Mouse (Mus musculus) T-helper 2 cell (primary cell): ENCODE measurements around the gene Prcc.
"Not testable (repeated sequence)": the region's sequence is repeated elsewhere in the genome, so short reads cannot be mapped to it uniquely, and the experiment has no call there.

Source experiments
- in situ Hi-C: fragments of 300-600 bp; cut with MboI, MseI; formaldehyde crosslinking; loops from one replicate; pipeline ENCODE4 v1.15.1; 2025; ENCODE audit warnings: high pct_unique_total_duplicates

The Prcc gene

DNA sequence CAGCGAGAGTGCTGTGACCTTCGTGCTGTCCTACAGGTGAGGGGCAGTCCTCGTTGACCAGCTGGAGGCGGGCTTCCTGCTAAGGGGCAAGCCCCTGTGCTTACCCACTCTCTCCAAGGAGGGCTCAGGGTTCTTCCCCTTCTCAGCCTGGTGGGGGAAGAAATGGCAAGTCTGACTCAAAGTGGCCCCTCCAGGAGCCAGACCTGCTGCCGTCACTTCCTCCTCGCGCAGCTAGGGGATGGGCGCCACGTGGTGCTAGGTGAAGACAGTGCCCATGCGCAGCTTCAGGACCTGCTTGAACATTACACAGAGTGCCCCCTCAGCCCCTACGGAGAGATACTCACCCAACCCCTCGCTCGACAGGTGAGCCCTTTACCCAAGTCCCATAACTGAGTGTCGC lies 36.3 kb downstream of the Prcc start:
- in situ Hi-C loops: no loop called here

DNA sequence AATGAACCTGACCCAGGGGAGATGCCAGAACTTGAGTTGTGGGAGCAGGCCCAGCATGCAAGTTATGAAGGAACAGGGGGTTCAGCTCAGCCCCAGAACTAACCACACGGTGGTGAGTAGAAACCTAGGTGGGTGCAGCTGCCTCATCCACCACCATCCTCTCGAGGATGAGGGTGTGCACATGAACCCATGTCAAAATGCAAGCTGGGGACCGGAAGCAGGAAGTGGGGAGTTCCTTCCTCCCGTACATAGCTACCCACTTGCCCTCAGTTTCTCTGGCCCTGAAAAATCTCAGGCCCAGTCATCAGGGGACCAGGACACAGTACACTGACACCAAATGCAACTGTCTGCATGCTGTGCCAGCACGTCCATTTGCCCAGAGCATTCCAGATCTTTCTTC lies 37.7 kb downstream of the Prcc start:
- in situ Hi-C loops: no loop called here

DNA sequence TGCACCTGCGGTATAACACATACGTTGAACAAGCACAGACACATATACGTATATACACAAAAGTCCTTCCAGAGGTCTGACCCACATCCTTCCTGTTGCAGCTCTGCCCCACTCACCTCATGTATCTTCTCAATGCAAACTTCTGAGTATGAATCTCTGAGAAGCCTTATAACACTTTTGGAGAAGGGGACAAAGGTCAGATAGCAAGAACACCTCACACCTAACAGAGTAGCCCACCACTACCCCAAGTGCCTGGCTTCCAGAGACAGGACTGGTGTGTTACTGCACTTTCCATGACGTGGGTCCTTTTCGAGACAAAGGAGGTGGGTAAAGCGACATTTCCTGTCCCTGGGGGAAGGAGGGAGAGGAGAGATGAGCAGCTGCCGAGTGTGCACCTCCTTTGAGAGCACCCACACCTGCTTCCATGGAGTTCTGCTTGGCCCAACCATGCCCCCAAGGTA lies 38.7 kb downstream of the Prcc start, which contains the start of gene Sh2d2a:
TSS of gene Sh2d2a (plus strand) at position 106 of the 461 bp plus-strand sequence.
- in situ Hi-C loops: no loop called here

DNA sequence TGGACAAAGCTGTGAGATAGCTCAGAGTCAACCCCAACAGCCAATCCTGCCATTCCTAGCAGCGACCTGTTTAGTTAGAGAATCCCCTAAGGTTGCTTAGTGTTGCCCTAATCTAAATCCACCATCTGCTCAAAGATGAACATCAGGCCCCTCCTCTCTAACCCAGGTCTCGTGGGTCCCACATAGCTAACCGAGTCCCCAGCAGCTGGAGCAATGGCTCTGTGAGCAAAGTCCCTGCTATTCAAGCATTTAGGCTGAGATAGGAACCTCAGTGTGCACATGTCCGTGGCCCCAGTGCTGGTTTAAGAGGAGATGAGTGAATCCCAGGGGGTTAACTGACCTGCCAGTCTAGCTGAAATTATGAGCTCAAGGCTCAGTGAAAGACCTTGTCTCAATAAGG lies 39.2 kb downstream of the Prcc start:
- in situ Hi-C loops: no loop called here

DNA sequence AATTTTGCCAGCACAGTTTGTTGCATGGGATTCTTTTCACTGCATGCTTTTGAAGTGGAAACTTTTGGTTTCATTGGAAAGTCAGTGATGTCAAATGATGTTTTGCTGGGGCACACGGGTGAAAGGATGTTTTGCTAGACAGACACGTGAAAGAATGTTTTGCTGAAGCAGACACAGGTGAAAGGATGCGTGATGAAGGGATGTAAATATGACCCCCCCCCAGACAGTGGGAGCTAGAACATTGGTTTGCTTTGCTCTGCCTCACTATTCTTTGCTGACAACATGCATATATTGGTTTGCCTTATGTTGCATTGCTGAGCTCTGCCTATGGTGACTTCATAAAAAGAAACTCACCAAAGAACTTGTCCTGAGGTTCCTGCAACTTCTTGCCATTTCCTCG lies 40.4 kb downstream of the Prcc start:
- in situ Hi-C loops: no loop called here

DNA sequence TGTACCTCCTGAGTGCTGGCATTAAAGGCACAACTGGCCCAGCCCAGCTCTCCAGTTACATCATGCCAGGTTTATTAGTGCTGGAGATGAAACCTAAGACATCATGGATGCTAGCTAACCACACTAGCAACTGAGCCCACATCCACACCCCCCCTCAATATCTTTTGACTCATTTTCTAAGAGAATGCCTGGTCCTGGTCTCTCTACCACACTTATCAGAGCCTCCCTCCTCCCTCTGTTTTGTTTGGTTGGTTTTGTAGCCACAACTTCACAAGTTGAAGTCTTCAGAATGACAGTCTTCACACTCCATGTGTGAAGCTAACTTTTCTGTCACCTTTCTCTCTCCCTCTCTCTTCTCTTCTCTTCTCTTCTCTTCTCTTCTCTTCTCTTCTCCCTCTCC lies 44.5 kb downstream of the Prcc start:
- in situ Hi-C loops: no loop called here

DNA sequence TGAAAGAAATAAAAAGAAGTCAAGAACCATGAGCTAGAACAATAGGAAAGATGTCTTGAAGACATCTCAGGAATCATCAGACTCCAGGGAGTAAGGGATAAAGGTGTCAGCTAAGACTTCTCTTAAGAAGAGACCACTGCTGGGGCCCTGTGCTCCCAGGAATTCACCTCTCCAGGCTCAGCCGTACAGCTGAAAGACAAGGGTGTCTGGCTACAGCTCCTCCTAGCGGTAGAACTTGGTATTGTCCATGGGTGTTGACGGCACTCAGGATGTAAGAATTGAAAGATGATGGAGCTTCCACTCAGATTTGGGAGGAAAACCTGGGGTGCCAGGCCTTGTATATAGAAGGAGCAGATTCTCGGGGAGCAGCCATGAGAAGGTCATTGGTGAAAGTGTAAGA lies 46.8 kb downstream of the Prcc start:
- in situ Hi-C loops: no loop called here

DNA sequence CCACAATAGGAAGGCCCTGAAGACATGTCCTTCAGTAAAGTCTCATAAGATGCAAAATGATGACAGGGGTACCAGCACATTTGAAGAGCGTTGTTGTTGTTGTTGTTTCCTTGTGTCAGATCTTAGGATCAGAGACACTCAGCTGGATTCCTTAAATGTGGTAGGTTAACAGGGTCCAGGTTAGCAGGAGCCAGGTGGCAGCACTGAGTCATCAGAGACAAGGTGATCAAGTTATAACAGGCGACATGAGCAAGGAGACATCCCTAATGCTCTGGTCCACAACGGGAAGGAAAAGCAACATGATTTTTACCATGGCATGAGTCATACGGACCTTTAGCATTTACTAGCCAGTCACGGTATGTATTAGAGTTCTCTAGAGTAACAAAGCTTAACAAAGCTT lies 51.9 kb downstream of the Prcc start:
- in situ Hi-C loops: no loop called here

DNA sequence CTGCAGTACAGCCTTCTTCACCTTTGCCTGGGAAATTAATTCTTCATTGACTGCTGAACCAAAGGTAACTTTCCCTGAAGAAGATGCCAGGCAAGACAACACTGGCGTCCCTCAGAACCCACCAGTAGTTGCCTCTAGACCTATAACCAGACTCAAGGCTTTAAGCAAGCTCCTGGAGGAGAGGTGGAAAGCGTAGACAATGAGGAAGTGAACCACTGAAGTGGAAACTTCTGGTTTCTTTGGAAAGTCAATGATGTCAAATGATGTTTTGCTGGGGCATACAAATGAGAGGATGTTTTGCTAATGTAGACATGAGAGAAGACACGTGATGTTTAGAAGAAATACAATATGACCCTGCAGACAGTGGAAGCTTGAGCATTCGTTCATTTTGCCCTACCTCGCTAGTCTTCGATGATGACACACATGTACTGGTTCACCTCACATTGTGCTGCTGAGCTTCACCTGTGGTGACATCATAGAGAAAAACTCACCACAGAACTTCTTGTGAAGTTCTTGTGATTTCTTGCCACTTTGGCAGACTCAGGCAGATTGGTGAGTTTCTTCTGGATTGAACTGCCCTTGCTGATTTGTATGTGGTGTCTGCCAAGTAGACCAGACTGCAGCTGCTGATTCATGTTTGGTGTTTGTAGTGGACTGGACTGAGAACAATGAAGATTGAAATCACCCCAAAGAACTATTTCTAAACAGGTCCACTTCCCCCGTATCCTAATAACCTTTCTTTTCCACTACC lies 53.1 kb downstream of the Prcc start:
- in situ Hi-C loops: no loop called here

DNA sequence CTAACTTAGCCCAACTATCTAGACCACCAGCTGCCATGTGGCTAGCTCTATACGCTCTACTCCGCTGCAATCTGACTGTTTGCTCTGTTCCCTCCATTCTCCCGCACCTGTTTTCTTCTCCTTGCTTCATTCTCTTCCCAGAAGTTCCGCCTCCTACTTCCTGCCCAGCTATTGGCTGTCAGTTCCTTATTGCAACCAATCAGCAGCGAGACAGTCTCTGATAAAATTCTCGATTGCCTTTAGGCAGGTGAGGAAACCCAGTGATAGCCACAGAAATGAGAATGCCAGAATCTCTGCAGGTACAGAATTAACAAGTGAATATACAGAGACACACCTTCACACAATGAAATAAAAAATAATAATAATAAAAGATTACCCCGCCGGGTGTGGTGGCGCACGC lies 56.4 kb downstream of the Prcc start:
- in situ Hi-C loops: loop anchor here (5.0 kb wide), 1 partner anchor 47 kb away; no protein-coding TSS in a partner anchor

DNA sequence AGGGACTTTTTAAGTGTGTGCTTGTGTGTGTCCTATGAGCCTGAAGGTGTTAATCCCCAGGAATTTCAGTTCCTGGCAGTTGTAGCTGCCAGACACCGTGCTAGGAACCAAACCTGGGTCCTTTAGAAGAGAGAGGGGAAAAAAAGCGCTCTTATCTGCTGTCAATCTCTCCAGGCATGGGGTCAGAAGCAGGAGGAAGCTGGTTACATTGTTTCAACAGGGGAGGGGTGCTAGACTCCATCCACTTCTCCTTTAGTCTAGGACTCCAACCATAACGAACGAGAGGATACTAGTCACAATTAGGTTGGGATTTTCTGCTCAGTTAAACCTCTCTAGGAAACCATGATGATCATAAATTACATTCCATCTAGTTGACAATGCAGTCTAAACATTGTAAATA lies 57.0 kb downstream of the Prcc start:
- in situ Hi-C loops: loop anchor here (5.0 kb wide), 1 partner anchor 46 kb away; no protein-coding TSS in a partner anchor

DNA sequence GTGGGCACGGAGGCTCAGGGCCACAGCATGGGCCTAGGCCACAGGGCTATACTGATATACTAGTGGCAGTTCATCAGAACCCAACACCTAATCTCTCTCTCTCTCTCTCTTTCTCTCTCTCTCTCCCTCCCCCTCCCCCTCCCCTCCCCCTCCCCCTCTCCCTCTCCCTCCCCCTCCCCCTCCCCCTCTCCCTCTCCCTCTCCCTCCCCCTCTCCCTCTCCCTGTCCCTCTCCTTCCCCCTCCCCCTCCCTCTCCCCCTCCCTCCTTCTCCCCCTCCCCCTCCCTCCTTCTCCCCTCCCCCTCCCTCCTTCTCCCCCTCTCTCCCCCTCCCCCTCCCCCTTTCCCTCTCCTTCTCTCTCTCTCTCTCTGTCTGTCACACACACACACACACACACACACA lies 61.2 kb downstream of the Prcc start, which contains the start of gene Pear1:
TSS of gene Pear1 (minus strand) at position 101 of the 400 bp plus-strand sequence.
- in situ Hi-C loops: not testable (repeated sequence)

DNA sequence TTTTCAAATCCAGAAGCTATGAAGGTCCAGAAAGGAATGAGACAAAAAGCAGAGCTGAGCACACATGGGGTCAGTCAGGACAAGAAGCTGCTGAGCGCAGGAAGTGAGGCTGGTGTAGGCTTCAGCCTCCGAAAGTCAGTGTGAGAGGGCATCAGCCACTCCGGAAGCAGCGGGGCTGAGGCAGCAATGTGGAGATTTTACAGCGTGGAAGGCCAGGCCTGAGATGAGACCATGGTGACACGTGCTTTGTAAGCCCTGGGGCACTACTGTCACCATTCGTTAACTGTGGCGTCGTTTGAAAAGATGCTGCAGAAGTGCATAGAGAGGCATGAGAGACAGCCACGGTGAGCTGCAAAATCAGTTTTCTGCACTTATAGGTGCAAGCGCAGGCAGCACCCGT lies 67.2 kb downstream of the Prcc start:
- in situ Hi-C loops: no loop called here

DNA sequence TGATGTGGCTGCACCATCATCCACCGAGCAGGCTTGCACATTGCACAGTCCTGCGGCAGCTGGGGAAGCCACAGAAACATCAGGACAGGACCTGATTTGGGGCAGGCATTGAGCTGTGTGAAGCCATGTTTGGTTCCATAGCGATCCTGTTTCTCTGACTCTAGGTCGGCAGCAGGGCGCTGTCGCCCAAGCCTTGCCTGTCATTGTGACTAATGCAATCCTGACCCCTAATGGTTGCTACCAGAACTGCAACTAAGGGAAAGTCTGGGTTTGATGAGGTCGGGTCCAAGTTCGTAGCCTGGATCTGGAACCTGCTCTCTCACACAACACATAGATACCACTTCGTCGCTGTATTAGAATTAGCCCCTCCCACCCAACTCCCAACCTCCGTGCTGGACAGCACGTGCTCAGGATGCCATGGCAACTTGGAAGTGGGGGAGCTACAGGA lies 68.7 kb downstream of the Prcc start:
- in situ Hi-C loops: no loop called here

DNA sequence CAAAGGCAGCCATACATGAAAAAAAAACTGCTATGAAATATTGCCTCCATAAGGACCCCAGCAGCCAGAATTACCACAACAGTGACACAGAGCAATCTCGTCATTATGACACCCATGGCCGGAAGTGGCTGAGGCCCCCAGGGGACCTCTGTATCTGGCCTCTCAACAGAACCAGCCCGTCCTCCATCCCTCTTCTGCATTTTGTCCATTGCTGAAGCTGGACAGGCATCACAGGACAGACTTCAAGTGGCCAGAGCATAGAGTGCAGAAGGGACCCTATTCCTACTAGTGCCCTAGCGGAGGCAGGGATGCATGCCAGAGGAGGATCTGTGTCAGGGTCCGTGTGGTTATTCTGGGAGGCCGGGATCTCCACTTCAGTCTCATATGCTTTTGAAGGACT lies 69.2 kb downstream of the Prcc start:
- in situ Hi-C loops: no loop called here

DNA sequence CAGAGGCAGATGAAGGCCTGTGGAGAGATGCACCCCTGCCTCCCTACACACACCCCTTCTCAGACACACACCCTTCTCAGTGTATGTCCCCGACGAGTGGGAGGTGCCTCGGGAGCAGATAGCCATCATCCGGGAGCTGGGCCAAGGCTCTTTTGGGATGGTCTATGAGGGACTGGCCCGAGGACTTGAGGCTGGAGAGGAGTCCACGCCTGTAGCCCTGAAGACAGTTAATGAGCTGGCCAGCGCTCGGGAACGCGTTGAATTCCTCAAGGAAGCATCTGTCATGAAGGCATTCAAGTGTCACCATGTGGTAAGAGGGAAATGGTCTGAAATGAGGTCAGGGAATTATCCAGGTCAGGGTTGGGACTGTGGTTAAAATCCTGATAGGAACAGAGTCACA lies 72.5 kb downstream of the Prcc start:
- in situ Hi-C loops: no loop called here

DNA sequence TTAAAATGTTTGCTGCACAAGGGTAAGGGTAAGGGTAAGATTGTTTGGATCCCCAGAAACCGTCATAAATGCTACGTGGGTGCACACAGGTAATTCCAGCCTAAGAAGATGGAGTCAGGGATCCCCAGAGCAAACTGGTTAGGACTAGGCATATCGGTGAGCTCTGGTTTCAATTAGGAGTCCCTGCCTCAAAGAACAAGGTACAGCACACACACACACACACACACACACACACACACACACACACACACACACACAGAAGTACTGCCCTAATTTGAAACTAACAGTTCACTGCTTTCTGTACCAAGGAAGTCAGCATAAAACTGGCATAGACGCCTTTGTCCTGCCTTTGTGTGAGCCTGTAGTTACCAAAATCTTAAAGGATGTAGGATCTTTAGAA lies 73.0 kb downstream of the Prcc start:
- in situ Hi-C loops: no loop called here

DNA sequence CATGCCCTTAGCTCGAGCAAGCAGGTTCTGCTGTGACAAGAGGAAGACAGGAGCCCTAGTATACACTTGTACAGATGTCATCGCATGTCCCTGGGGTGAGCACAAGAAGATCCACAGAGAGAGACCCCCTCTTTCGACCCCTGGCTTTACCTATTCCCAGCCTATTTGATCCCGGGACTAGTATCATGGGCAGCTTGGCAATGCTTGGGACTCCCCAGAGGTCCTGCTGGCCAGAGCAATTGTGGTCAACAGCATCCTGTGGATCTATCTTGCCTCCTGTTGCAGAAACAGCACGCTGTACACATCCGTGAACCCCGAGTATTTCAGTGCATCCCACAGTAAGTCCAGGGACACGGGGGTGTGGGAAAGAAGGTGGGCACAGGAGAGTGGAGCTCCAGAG lies 74.1 kb downstream of the Prcc start:
- in situ Hi-C loops: no loop called here

DNA sequence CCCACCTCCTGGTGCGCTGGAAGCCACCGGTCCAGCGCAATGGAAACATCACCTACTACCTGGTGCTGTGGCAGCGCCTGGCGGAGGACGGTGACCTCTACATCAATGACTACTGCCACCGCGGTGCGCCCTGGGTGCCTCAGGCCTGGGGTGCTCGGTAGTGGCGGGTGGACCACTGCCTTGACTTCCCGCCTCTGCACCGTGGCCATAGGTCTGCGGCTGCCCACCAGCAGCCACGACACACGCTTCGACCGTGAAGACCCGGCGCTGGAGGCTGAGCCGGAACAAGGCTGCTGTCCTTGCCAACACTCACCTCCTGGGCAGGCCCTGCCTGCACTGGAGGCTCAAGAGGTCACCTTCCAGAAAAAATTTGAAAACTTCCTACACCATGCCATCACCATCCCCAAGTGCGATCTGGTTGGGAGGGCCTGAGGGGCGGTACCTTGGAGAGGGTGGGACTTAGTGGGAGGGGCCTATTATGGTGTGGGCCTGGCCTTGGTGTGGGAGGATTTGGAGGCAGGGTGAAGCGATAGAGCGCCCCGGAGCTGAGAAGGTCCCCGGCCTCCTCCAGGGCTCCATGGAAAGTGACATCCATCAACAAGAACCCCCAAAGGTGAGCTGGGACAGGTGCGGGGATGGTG lies 76.0 kb downstream of the Prcc start:
- in situ Hi-C loops: no loop called here
